18 mouse cellular contexts compared by ENCODE assay signal in the genomic region with DNA sequence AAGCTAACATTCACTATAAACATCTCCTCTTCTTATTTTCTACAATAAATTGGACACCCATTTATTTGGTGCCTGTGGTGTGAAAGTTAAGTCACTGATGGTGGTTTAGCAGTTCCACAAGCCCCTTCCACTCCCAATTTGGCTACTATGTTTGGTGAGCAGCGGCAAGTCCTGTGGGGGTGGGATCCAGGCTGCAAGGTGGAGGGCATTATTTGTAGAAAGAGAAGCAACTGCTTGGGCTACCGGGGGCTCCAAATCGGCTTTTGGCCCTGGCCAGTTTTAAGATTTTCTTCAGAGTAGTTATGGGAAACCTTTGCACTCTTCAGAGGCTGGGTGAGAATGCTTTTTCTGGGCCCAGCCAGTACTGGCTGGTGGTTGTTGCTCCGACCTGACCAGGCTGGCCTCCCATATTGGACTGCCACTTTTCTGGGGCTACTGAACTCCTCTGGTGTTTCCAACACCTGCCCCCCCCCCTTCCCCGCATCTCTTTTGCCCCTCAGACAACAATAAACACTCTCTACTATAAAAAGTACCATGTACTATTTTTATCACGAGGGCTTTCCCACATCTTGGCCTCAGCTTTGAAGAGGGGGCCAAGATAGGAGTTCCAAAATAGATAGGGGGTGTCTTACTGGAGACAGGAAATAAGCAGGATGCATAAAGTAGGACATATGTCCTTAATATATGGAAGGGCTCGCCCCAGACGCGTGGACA. TPM values are rescaled to one million over a fixed set of nuclear protein-coding genes. Genes with fewer than 3 reads are reported as not detected.
A peak's percentile ranks its signal among the peaks of the same experiment; 100 is the strongest.
DNase-seq lines count a peak whose midpoint lies in the region; ATAC-seq and TF ChIP-seq lines count a peak whose summit lies in the region.
"Had no signal": no experiment of that assay in that cellular context is flagged by ENCODE, and none has a peak within 500 bp of the region (broad histone marks: within the 10 kb centered on the region; RNA-seq: fewer than 3 reads in every experiment).

No protein-coding gene starts in this region.

- no peak for TF ChIP-seq EP300 in stomach, postnatal 0 days (optimal IDR thresholded peaks at IDR 0.05)

- no peak for DNase-seq in gastrocnemius, adult 2 months
- no peak for DNase-seq in gastrocnemius, postnatal 36 days
- DNase-seq in stomach, postnatal 0 days (ENCODE audit: low spot score), result no peak
- no peak for DNase-seq in layer of hippocampus, adult 2 months (ENCODE audit: low spot score in 2 of 2)
- DNase-seq in thymus, postnatal 10 days (ENCODE audit: low spot score in 2 of 2), result no peak
- no peak for DNase-seq in frontal cortex, postnatal 25 days (ENCODE audit: low spot score in 2 of 2)
- DNase-seq: cerebellum, adult 18-20 months; gastrocnemius, postnatal 14 days; heart, postnatal 4 days; lung, postnatal 10 days; right cerebral cortex, adult 18-20 months; spleen, adult 18-20 months had no signal

- no peak overlapping the region for H3K27ac ChIP-seq in gastrocnemius, adult 2 months
- no peak overlapping the region for H3K27ac ChIP-seq in stomach, embryonic 14.5 days (ENCODE audit: low read length)
- H3K27ac ChIP-seq in stomach, postnatal 0 days (replicated peaks), result no peak overlapping the region
- H3K27ac ChIP-seq in limb, embryonic 12.5 days, result no peak overlapping the region
- no peak overlapping the region for H3K27ac ChIP-seq in layer of hippocampus, adult 2 months
- H3K27ac ChIP-seq: liver, embryonic 15.5 days had no signal

- no peak overlapping the region for H3K9ac ChIP-seq in stomach, embryonic 14.5 days (replicated peaks; ENCODE audit: low read depth, low read length)
- H3K9ac ChIP-seq in stomach, postnatal 0 days (ENCODE audit: low read length), result no peak overlapping the region
- H3K9ac ChIP-seq in limb, embryonic 12.5 days (replicated peaks), result no peak overlapping the region
- H3K9ac ChIP-seq: liver, embryonic 15.5 days had no signal

- WGBS in stomach, embryonic 14.5 days, result 16% methylated on average over 9 of the region's 9 CpGs
- 20% methylated on average over 9 of the region's 9 CpGs for WGBS in stomach, postnatal 0 days
- 13% methylated on average over 9 of the region's 9 CpGs for WGBS in limb, embryonic 12.5 days

- peak overlapping the region; percentile 69; the same call in 1 of the 2 replicates for H3K4me3 ChIP-seq in gastrocnemius, adult 2 months
- H3K4me3 ChIP-seq in stomach, embryonic 14.5 days (ENCODE audit: low read depth, low read length), result no peak overlapping the region
- H3K4me3 ChIP-seq in stomach, postnatal 0 days (ENCODE audit: low read depth, low read length), result no peak overlapping the region
- no peak overlapping the region for H3K4me3 ChIP-seq in limb, embryonic 12.5 days (replicated peaks)
- H3K4me3 ChIP-seq in layer of hippocampus, adult 2 months, result no peak overlapping the region
- H3K4me3 ChIP-seq: liver, embryonic 15.5 days had no signal

- no peaks in the 10 kb centered on the region for H3K9me3 ChIP-seq in stomach, embryonic 14.5 days (ENCODE audit: control insufficient read depth, low read depth, low read length)
- no peaks in the 10 kb centered on the region for H3K9me3 ChIP-seq in stomach, postnatal 0 days (ENCODE audit: control insufficient read depth, low read length)
- H3K9me3 ChIP-seq in limb, embryonic 12.5 days, result no peaks in the 10 kb centered on the region
- H3K9me3 ChIP-seq: liver, embryonic 15.5 days had no signal

- H3K27me3 ChIP-seq in stomach, embryonic 14.5 days (ENCODE audit: control insufficient read depth, insufficient read depth, low read length), result peaks cover 50% of the 10 kb centered on the region
- peaks cover 24% of the 10 kb centered on the region for H3K27me3 ChIP-seq in stomach, postnatal 0 days (ENCODE audit: control insufficient read depth, insufficient read depth, low read length)
- H3K27me3 ChIP-seq in limb, embryonic 12.5 days, result peaks cover 90% of the 10 kb centered on the region

- no peak for ATAC-seq in stomach, embryonic 14.5 days (ENCODE audit: insufficient number of reproducible peaks, insufficient read depth, low FRiP score, low read depth)
- no peak for ATAC-seq in stomach, postnatal 0 days (ENCODE audit: low FRiP score, low TSS enrichment)
- no peak for ATAC-seq in limb, embryonic 12.5 days (ENCODE audit: insufficient number of reproducible peaks, insufficient read depth, low FRiP score, low TSS enrichment, low read depth)
- ATAC-seq: forebrain, embryonic 16.5 days had no signal

- TF ChIP-seq CTCF in gastrocnemius, adult 2 months (IDR thresholded peaks at IDR 0.05), result no peak
- TF ChIP-seq CTCF in stomach, postnatal 0 days (IDR thresholded peaks at IDR 0.05; ENCODE audit: low read depth), result no peak
- TF ChIP-seq CTCF in layer of hippocampus, adult 2 months (conservative IDR thresholded peaks at IDR 0.05), result no peak

- no peaks in the 10 kb centered on the region for H3K4me1 ChIP-seq in stomach, embryonic 14.5 days (ENCODE audit: control insufficient read depth, insufficient read depth, low read length)
- no peaks in the 10 kb centered on the region for H3K4me1 ChIP-seq in stomach, postnatal 0 days (replicated peaks; ENCODE audit: control insufficient read depth, insufficient read depth)
- H3K4me1 ChIP-seq in limb, embryonic 12.5 days (replicated peaks), result peaks cover 52% of the 10 kb centered on the region
- H3K4me1 ChIP-seq: liver, embryonic 15.5 days had no signal

- H3K4me2 ChIP-seq in stomach, embryonic 14.5 days (replicated peaks; ENCODE audit: low read depth, low read length), result 0 out of 2 replicates have a peak overlapping the region, but pooled peaks have one; percentile 4
- H3K4me2 ChIP-seq in stomach, postnatal 0 days (replicated peaks; ENCODE audit: low read depth), result no peak overlapping the region
- H3K4me2 ChIP-seq in limb, embryonic 12.5 days, result peak overlapping the region; percentile 55; the same call in 1 of the 2 replicates
- H3K4me2 ChIP-seq: liver, embryonic 15.5 days had no signal

- no peaks in the 10 kb centered on the region for H3K36me3 ChIP-seq in stomach, embryonic 14.5 days (ENCODE audit: control insufficient read depth, insufficient read depth, low read length)
- no peaks in the 10 kb centered on the region for H3K36me3 ChIP-seq in stomach, postnatal 0 days (ENCODE audit: control insufficient read depth, insufficient read depth, low read length)
- no peaks in the 10 kb centered on the region for H3K36me3 ChIP-seq in limb, embryonic 12.5 days
- H3K36me3 ChIP-seq: liver, embryonic 15.5 days had no signal

- intact Hi-C loops in gastrocnemius, adult 2 months (cut with DNase I), result no loop called here
- intact Hi-C loops in gastrocnemius, postnatal 36 days (cut with DNase I), result no loop called here

RNA-seq across cellular contexts. Expression of gene Gm28230, which starts 5.4 kb away (rescaled TPM):
- under 1 TPM; 0.08 to 0.36 TPM for total RNA-seq in gastrocnemius, adult 2 months (2021)
- total RNA-seq in gastrocnemius, postnatal 36 days (2021), result under 1 TPM in 1 of 2 experiments, not detected in 1; 0.12 TPM
- polyA plus RNA-seq in stomach, embryonic 14.5 days (2014; fragmentation: Nextera tagmentation; extraction: Ambion mirVana), result 0.10 TPM in 1 of 2 replicates, not detected in the other
- not detected in 2 replicates for polyA plus RNA-seq in stomach, postnatal 0 days (2015; fragmentation: Nextera tagmentation; extraction: Ambion mirVana)
- polyA plus RNA-seq in limb, embryonic 12.5 days (2016; fragmentation: Nextera tagmentation; extraction: Ambion mirVana), result 0.38 and 0.51 TPM in 2 replicates
- total RNA-seq in layer of hippocampus, adult 2 months (2021), result not detected
- total RNA-seq: common myeloid progenitor, adult 5-6 weeks; heart, postnatal 4 days had no signal
- polyA plus RNA-seq: forebrain, embryonic 16.5 days; liver, embryonic 15.5 days had no signal

RNA-seq across cellular contexts. Expression of gene Hoxd4, which starts 20.2 kb away (rescaled TPM):
- 1 to 10 TPM; 1.4 to 2.0 TPM for total RNA-seq in gastrocnemius, adult 2 months (2021)
- total RNA-seq in gastrocnemius, postnatal 36 days (2021), result 1 to 10 TPM; 1.1 to 1.5 TPM
- polyA plus RNA-seq in stomach, embryonic 14.5 days (2014; fragmentation: Nextera tagmentation; extraction: Ambion mirVana), result 0.81 and 0.87 TPM in 2 replicates
- 0.08 and 0.19 TPM in 2 replicates for polyA plus RNA-seq in stomach, postnatal 0 days (2015; fragmentation: Nextera tagmentation; extraction: Ambion mirVana)
- 0.55 and 0.78 TPM in 2 replicates for polyA plus RNA-seq in limb, embryonic 12.5 days (2016; fragmentation: Nextera tagmentation; extraction: Ambion mirVana)
- total RNA-seq in layer of hippocampus, adult 2 months (2021), result not detected
- total RNA-seq: common myeloid progenitor, adult 5-6 weeks had no signal
- polyA plus RNA-seq: forebrain, embryonic 16.5 days; heart, embryonic 11.5 days; liver, embryonic 15.5 days had no signal

RNA-seq across cellular contexts. Expression of gene Hoxd3, which starts 20.2 kb away (rescaled TPM):
- not detected for total RNA-seq in gastrocnemius, adult 2 months (2021)
- under 1 TPM in 1 of 2 experiments, not detected in 1; 0.32 TPM for total RNA-seq in gastrocnemius, postnatal 36 days (2021)
- 14.5 and 16.2 TPM in 2 replicates for polyA plus RNA-seq in stomach, embryonic 14.5 days (2014; fragmentation: Nextera tagmentation; extraction: Ambion mirVana)
- 1.3 and 1.5 TPM in 2 replicates for polyA plus RNA-seq in stomach, postnatal 0 days (2015; fragmentation: Nextera tagmentation; extraction: Ambion mirVana)
- polyA plus RNA-seq in limb, embryonic 12.5 days (2016; fragmentation: Nextera tagmentation; extraction: Ambion mirVana), result 1.4 and 1.5 TPM in 2 replicates
- total RNA-seq in layer of hippocampus, adult 2 months (2021), result not detected
- total RNA-seq: common myeloid progenitor, adult 5-6 weeks; gastrocnemius, postnatal 14 days had no signal
- polyA plus RNA-seq: forebrain, embryonic 16.5 days; liver, embryonic 15.5 days had no signal

RNA-seq across cellular contexts. Expression of gene Hoxd8, which starts 27.5 kb away (rescaled TPM):
- total RNA-seq in gastrocnemius, adult 2 months (2021), result 10 to 100 TPM; 39.3 to 49.0 TPM
- total RNA-seq in gastrocnemius, postnatal 36 days (2021), result 10 to 100 TPM; 38.1 to 38.5 TPM
- 2.6 and 2.9 TPM in 2 replicates for polyA plus RNA-seq in stomach, embryonic 14.5 days (2014; fragmentation: Nextera tagmentation; extraction: Ambion mirVana)
- polyA plus RNA-seq in stomach, postnatal 0 days (2015; fragmentation: Nextera tagmentation; extraction: Ambion mirVana), result 1.3 TPM in 2 replicates
- 7.5 and 7.8 TPM in 2 replicates for polyA plus RNA-seq in limb, embryonic 12.5 days (2016; fragmentation: Nextera tagmentation; extraction: Ambion mirVana)
- total RNA-seq in layer of hippocampus, adult 2 months (2021), result not detected
- total RNA-seq: common myeloid progenitor, adult 5-6 weeks had no signal
- polyA plus RNA-seq: forebrain, embryonic 16.5 days had no signal

RNA-seq across cellular contexts. Expression of gene Hoxd1, which starts 30.8 kb away (rescaled TPM):
- not detected for total RNA-seq in gastrocnemius, adult 2 months (2021)
- total RNA-seq in gastrocnemius, postnatal 36 days (2021), result not detected
- polyA plus RNA-seq in stomach, embryonic 14.5 days (2014; fragmentation: Nextera tagmentation; extraction: Ambion mirVana), result 0.13 TPM in 1 of 2 replicates, not detected in the other
- not detected in 2 replicates for polyA plus RNA-seq in stomach, postnatal 0 days (2015; fragmentation: Nextera tagmentation; extraction: Ambion mirVana)
- 0.41 and 0.43 TPM in 2 replicates for polyA plus RNA-seq in limb, embryonic 12.5 days (2016; fragmentation: Nextera tagmentation; extraction: Ambion mirVana)
- under 1 TPM in 1 of 2 experiments, not detected in 1; 0.26 TPM for total RNA-seq in layer of hippocampus, adult 2 months (2021)
- total RNA-seq: common myeloid progenitor, adult 5-6 weeks; gastrocnemius, postnatal 14 days; heart, postnatal 4 days had no signal
- polyA plus RNA-seq: forebrain, embryonic 16.5 days; heart, embryonic 11.5 days had no signal
